Mouse (Mus musculus): ENCODE data around the gene Sh2d2a.
"Not testable (repeated sequence)": the region's sequence is repeated elsewhere in the genome, so short reads cannot be mapped to it uniquely, and the experiment has no call there.

The Sh2d2a gene

DNA sequence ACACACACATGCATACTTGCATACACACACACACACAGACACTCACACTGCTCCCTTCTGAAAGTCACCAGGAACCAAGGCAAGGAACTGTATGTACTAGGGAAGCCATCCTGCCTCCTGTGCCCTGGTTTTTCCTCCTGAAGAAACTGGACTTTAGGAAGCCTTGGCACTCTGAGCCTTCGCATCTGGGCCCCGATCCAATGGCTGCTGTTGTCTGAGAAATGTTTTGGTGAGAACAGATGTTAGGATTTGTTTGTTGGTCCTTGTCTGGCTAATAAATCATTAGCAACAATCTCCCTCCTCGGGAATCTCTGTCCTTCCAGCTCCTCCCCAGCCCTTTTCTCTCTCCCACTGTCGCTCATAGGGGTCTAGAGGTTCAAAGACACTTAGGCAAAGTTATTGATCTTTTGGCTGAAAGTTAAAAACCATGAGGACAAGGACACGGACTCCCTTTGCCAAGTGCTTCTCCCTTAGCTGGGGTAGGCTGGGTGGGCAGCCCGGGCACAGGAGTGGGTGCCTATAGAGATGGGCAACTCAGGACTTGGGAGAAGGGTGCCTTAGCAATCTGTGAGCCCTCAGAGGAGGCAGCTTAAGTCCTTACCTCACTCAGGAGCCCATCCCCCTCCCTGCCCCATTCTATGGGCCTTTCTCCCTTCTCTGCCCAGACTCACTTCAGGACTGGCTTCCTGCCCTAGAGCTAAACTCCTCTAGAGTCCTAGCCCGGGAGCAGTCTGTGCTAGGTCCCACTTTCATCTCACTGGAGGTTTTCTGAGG, 8.4 kb downstream of the Sh2d2a start:
- intact Hi-C loops (cut with DNase I), result no loop called here

DNA sequence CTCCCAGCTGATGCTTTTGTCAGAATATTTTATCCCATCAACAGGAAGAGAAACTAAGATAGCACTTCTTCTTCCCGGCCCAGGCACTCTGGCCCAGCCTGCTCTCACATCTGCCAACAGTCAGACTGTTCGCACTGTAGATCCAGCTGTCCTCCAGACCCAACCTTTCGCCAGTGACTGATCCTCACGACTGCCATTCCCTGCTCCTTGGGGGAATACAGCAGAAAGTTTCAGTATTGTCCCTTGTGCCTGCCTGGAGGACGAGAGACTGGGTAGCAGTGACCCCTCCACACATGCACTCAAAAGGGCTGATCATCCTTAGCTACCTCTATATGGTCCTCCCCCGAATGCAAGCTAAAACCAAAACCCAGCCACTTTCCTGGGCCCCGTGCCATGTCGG, 9.4 kb downstream of the Sh2d2a start:
- intact Hi-C loops (cut with DNase I), result no loop called here

DNA sequence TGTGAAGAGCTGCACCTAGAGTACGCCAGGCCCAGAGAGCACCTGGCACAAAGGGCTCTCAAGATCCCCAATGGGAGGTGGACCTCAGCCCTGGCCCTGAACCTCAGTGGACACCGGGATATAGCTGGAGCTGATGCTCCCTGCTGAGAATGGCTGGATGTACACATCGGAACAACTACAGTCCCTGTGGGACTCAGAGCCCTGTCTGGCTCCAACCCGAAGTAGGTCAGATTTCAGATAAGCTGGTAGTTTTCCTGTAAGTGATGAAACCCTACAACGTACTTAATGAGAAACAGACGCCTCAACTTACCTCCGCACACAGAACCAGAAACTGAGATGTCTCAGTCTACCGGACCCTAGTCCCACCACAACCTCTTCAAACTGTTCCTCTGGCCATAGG, 11.1 kb downstream of the Sh2d2a start:
- intact Hi-C loops (cut with DNase I), result no loop called here

- intact Hi-C loops (cut with DNase I), result no loop called here
These were observed 13.3 kb downstream of the Sh2d2a start for GRCm38 (mm10) chr3:87859813-87860212.

- intact Hi-C loops (cut with DNase I), result not testable (repeated sequence)
These were observed 17.6 kb downstream of the Sh2d2a start for GRCm38 (mm10) chr3:87864111-87864510.

DNA sequence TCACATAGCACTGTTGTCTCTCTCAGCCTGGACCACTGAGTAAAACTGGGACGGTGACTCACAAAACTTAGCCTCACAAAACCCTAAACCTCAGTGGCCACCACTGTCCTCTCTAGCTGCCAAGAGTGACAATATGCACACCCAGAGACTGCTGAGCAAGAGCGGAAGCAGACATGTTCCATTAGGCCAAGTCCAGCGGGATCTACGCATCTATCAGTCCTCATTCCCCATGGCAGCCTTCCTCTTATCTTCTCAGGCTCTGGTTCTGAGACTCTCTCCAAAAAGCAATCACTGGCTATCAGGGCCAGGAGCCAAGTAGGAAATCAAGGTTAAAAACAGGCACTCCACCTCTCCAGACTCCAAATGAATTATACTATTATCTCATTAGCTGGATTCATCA, 31.2 kb downstream of the Sh2d2a start:
- intact Hi-C loops (cut with DNase I), result no loop called here

DNA sequence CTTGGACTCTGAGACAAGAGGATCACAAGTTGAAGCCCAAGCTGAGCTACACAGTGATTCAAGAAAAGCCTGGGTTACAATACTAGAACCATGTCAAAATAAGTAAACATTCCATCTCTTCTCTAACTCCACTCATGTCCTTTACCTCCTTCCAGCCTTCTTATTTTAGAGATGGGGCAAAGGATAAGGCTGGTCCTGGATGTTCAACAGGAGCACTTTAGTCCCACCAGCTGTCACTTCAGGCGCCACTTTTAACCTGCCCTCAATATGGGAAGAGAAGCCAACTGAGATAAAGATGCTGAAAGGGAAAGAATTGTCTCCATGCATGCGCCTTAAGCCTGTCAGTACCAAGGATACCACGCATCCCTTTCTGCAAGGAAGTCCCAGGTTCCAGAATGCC, 37.7 kb downstream of the Sh2d2a start:
- intact Hi-C loops (cut with DNase I), result no loop called here

DNA sequence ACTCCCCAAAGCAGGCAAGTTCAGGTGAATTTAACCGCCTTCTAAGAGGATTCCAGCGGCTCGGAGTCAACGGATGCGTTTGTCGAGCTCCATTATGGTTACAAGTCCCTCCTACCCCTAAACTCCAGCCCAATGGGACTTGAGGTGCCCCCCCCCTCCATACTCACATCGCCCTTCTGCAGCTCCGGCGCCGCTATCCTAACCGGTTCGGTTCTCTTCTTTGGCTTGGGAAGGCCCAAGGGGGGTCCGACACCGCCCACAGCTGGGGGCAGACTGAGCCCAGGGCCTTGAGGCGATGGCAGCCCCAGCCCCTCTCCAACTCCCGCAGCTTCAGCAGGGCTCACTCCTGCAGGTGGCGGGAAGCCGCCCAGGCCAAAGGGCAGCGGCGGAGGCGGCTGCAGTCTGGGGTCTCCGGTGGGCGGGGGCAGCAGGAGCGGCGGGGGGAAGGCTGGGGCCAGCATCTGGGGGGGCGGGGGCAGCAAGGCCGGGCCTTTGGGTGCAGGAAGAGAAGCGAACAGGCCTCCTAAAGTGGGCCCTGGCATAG, 38.2 kb downstream of the Sh2d2a start:
- intact Hi-C loops (cut with DNase I), result no loop called here

DNA sequence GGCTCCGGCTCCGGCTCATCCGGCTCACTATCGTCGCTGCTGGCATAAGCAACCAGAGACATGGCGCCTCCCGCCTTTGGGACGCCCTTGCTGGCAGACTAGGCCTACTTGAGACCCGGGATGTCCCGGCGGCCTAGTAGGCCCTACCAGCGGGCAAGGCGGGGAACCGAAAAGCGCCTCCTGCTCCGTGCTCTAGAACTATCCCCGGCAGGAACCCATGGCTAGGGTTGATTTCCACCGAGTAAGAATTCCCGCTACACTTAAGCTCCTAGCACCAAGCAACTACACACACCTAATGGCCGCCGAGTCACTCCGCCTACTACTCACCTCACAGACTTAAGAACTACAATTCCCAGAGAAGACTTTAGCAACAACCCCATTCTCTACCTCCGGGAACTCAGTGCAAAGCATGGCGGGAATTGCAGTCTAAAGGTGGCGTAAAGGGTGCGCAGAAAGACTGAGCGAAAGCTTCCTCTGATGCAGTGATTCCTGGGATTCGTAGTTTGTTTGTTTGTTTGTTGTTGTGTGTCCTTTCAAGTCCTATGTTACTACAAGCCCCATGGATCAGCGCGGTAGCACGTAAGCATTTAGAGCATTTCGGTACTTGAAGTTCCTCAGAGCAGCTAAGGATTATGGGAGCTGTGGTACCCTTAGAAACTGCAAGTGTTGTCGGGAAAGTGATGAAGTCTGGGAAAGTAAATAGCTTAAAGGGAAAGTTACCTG, 38.9 kb downstream of the Sh2d2a start, which contains the start of gene Prcc:
TSS of gene Prcc (minus strand) at position 328 of the 723 bp plus-strand sequence.
- intact Hi-C loops (cut with DNase I), result no loop called here

GRCm38 (mm10) chr3:87886004-87886365, 39.4 kb downstream of the Sh2d2a start:
- intact Hi-C loops (cut with DNase I), result no loop called here

DNA sequence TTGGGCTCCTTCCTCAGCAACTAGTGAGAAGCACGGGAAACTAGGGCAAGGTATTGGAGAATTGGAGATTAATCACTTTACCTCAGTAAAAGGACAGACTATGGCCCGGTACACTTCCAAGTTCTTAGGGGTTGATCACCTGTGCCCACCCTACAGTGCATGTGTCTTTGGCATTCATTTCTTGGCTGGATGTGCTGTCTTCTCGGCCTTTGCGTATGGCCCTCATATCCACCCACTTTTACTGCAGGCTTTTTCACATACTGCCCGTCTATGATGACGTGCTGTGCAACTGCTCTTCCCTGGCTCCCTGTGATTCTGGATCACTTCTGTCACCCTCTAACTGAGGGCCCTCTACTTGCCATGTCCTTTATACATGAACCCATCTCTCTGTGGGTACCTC, 39.9 kb downstream of the Sh2d2a start:
- intact Hi-C loops (cut with DNase I), result no loop called here

- intact Hi-C loops (cut with DNase I), result not testable (repeated sequence)
These were observed 40.8 kb downstream of the Sh2d2a start for GRCm38 (mm10) chr3:87887400-87887799.

GRCm38 (mm10) chr3:87891481-87891880, 44.9 kb downstream of the Sh2d2a start:
- intact Hi-C loops (cut with DNase I), result no loop called here

- intact Hi-C loops (cut with DNase I), result no loop called here
These were observed 46.9 kb downstream of the Sh2d2a start for GRCm38 (mm10) chr3:87893367-87893905.

DNA sequence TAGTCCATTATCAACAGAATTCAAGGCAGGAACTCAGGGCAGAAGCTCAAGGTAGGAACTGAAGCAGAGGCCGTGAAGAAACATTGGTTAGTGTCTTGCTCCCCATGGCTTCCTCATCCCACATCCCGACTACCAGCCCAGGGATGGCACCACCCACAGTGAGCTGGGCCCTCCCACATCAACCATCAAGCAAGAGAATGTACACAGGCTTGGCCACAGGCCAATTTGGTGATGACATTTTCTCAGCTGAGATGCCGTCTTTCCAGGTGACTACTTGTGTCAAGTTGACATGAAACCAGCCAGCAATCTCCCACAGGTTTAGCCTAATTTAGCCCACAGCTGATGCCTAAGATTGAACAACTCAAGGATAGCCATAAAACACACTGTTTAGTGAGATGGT, 52.7 kb downstream of the Sh2d2a start:
- intact Hi-C loops (cut with DNase I), result no loop called here

DNA sequence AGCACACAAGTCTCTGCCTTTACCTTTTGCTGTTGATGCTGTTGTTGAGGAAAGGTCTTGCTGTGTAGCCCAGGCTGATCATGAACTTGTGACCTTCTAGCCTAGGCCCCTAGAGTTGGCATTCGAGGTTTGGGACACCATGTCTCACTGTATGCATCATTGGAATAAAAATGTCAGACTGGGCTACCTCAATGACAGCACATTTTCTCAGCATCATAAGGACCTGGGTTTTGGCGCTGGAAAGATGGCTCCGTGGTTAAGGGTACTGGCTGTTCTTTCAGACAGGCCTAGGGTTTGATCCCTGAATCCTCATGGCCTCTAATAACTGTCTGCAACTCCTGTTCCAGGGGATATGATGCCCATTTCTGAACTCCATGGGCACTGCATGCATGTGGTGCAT, 53.2 kb downstream of the Sh2d2a start:
- intact Hi-C loops (cut with DNase I), result no loop called here

GRCm38 (mm10) chr3:87901036-87901624, 54.6 kb downstream of the Sh2d2a start:
- intact Hi-C loops (cut with DNase I), result no loop called here

DNA sequence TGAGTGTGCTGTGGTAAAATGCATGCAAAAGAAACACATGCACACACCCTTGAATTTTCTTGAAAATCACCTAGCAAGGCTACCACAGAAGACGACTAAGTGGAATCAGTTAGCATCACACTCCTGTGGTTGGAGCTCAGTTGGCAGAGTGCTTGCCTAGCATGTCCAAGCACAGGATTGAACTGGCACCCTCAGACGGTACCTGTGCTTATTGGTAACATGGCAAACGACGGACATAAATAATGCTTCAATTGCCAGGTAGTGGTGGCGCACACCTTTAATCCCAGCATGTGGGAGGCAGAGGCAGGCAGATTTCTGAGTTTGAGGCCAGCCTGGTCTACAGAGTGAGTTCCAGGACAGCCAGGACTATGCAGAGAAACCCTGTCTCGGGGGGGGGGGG, 55.4 kb downstream of the Sh2d2a start:
- intact Hi-C loops (cut with DNase I), result not testable (repeated sequence)

GRCm38 (mm10) chr3:87903821-87904220, 57.3 kb downstream of the Sh2d2a start:
- intact Hi-C loops (cut with DNase I), result no loop called here

Measured in adrenal gland (tissue).